Mouse (Mus musculus) ES-Bruce4 (cell line): ENCODE data around the gene Nhlh2. TPM values are rescaled to one million over a fixed set of nuclear protein-coding genes. Genes with fewer than 3 reads are reported as not detected.

Experiments
- H3K27ac ChIP-seq: 2 replicates; pipeline ENCODE4 v1.5.1; 2012; ENCODE audit warnings: low read length, inconsistent platforms; ENCODE audit not compliant: insufficient read depth
- H3K27me3 ChIP-seq: 2 replicates; pipeline ENCODE4 v1.6.1; 2012; ENCODE audit warnings: mild to moderate bottlenecking, low read length, inconsistent platforms; ENCODE audit not compliant: control insufficient read depth, poor library complexity, insufficient read depth, severe bottlenecking
- H3K36me3 ChIP-seq: 2 replicates; pipeline ENCODE4 v1.6.1; 2012; ENCODE audit warnings: inconsistent platforms, mild to moderate bottlenecking, low read length, moderate library complexity; ENCODE audit not compliant: control insufficient read depth, poor library complexity, insufficient read depth, severe bottlenecking
- H3K4me1 ChIP-seq: one replicate; pipeline ENCODE4 v1.8.1; 2011; ENCODE audit warnings: low read length; ENCODE audit not compliant: control insufficient read depth, insufficient read depth
- H3K4me3 ChIP-seq: 2 replicates; pipeline ENCODE4 v1.5.1; 2011; ENCODE audit warnings: low read depth, mild to moderate bottlenecking, low read length
- H3K9ac ChIP-seq: 2 replicates; pipeline ENCODE4 v1.6.1; 2012; ENCODE audit warnings: low read depth, mild to moderate bottlenecking, inconsistent platforms; ENCODE audit not compliant: poor library complexity, severe bottlenecking
- H3K9me3 ChIP-seq: replicated peaks from 2 replicates; pipeline ENCODE4 v1.6.1; 2012; ENCODE audit warnings: mild to moderate bottlenecking, low read length, inconsistent platforms; ENCODE audit not compliant: control insufficient read depth, poor library complexity, insufficient read depth, severe bottlenecking
- CTCF ChIP-seq: IDR thresholded peaks from one replicate; pipeline ENCODE4 v1.8.1; 2011; ENCODE audit warnings: low read depth, low read length
- EP300 ChIP-seq: IDR thresholded peaks from 2 replicates; pipeline ENCODE4 v1.6.1; 2011; ENCODE audit warnings: low read depth, low read length; ENCODE audit not compliant: insufficient read depth
- POLR2A ChIP-seq: IDR thresholded peaks from one replicate; pipeline ENCODE4 v1.8.1; 2011; ENCODE audit warnings: low read length; ENCODE audit not compliant: insufficient read depth
- polyA plus RNA-seq: library from polyadenylated mRNA; stranded (reverse); fragments of >200 nt; gene quantifications from 2 replicates; pipeline ENCODE4 v1.2.4, GENCODE M21; 2011; ENCODE audit warnings: low read depth; ENCODE audit not compliant: missing spikeins, insufficient read depth, insufficient read length

Nhlh2 gene
- polyA plus RNA-seq, 1 experiment, result not detected

- H3K27ac ChIP-seq, result no peak overlapping the region
- TF ChIP-seq POLR2A, result no peak
- no peak for TF ChIP-seq CTCF
- TF ChIP-seq EP300, result no peak
- no peak overlapping the region for H3K4me3 ChIP-seq
- no peaks in the 10 kb centered on the region for H3K27me3 ChIP-seq
- no peaks in the 10 kb centered on the region for H3K36me3 ChIP-seq
- H3K4me1 ChIP-seq, result no peaks in the 10 kb centered on the region
- H3K9ac ChIP-seq, result no peak overlapping the region
- H3K9me3 ChIP-seq, result no peaks in the 10 kb centered on the region
Observed at GRCm38 (mm10) chr3:102041632-102042031, 31.8 kb downstream of the Nhlh2 start.

GRCm38 (mm10) chr3:102045071-102045470 is 35.2 kb downstream of the Nhlh2 start:
- TF ChIP-seq CTCF (peak; percentile 80), POLR2A (no peak)

GRCm38 (mm10) chr3:102047532-102047931 is 37.7 kb downstream of the Nhlh2 start:
- Histone ChIP-seq H3K27me3 (no peaks in the 10 kb centered on the region), H3K36me3 (no peaks in the 10 kb centered on the region), H3K4me3 (no peak overlapping the region), H3K9ac (no peak overlapping the region), H3K4me1 (peaks cover 6% of the 10 kb centered on the region), H3K9me3 (no peaks in the 10 kb centered on the region), H3K27ac (no peak overlapping the region)
- TF ChIP-seq EP300, result no peak
- TF ChIP-seq CTCF, result no peak
- TF ChIP-seq POLR2A, result no peak

More at GRCm38 (mm10) chr3:102045071-102045470, 35.2 kb downstream of the Nhlh2 start:
- H3K36me3 ChIP-seq, result no peaks in the 10 kb centered on the region
- no peak overlapping the region for H3K27ac ChIP-seq
- H3K4me1 ChIP-seq, result peaks cover 6% of the 10 kb centered on the region
- H3K9ac ChIP-seq, result no peak overlapping the region
- no peaks in the 10 kb centered on the region for H3K27me3 ChIP-seq
- H3K4me3 ChIP-seq, result no peak overlapping the region
- H3K9me3 ChIP-seq, result no peaks in the 10 kb centered on the region

- no peak for TF ChIP-seq EP300
- no peak for TF ChIP-seq POLR2A
- TF ChIP-seq CTCF, result no peak
- H3K27ac ChIP-seq, result no peak overlapping the region
Observed at GRCm38 (mm10) chr3:102049207-102050104, 39.6 kb downstream of the Nhlh2 start.

GRCm38 (mm10) chr3:102052036-102052435 is 42.2 kb downstream of the Nhlh2 start:
- H3K9ac ChIP-seq, result no peak overlapping the region
- no peaks in the 10 kb centered on the region for H3K27me3 ChIP-seq
- peaks cover 8% of the 10 kb centered on the region for H3K4me1 ChIP-seq
- H3K36me3 ChIP-seq, result no peaks in the 10 kb centered on the region
- H3K27ac ChIP-seq, result peak overlapping the region; percentile 1; the same call in 1 of the 2 replicates
- TF ChIP-seq CTCF (no peak), EP300 (no peak), POLR2A (no peak)
- no peak overlapping the region for H3K4me3 ChIP-seq
- H3K9me3 ChIP-seq, result no peaks in the 10 kb centered on the region

More at GRCm38 (mm10) chr3:102049207-102050104, 39.6 kb downstream of the Nhlh2 start:
- no peaks in the 10 kb centered on the region for H3K27me3 ChIP-seq
- no peaks in the 10 kb centered on the region for H3K9me3 ChIP-seq
- H3K9ac ChIP-seq, result no peak overlapping the region
- H3K36me3 ChIP-seq, result no peaks in the 10 kb centered on the region
- H3K4me3 ChIP-seq, result no peak overlapping the region
- H3K4me1 ChIP-seq, result peaks cover 6% of the 10 kb centered on the region

GRCm38 (mm10) chr3:102053293-102053692 is 43.4 kb downstream of the Nhlh2 start:
- H3K36me3 ChIP-seq, result no peaks in the 10 kb centered on the region
- TF ChIP-seq POLR2A, result no peak
- TF ChIP-seq CTCF, result no peak
- no peak for TF ChIP-seq EP300
- no peak overlapping the region for H3K4me3 ChIP-seq
- H3K27ac ChIP-seq, result peak overlapping the region; percentile 71
- no peak overlapping the region for H3K9ac ChIP-seq
- H3K9me3 ChIP-seq, result no peaks in the 10 kb centered on the region
- no peaks in the 10 kb centered on the region for H3K27me3 ChIP-seq
- H3K4me1 ChIP-seq, result peaks cover 8% of the 10 kb centered on the region
